In the genomic region with DNA sequence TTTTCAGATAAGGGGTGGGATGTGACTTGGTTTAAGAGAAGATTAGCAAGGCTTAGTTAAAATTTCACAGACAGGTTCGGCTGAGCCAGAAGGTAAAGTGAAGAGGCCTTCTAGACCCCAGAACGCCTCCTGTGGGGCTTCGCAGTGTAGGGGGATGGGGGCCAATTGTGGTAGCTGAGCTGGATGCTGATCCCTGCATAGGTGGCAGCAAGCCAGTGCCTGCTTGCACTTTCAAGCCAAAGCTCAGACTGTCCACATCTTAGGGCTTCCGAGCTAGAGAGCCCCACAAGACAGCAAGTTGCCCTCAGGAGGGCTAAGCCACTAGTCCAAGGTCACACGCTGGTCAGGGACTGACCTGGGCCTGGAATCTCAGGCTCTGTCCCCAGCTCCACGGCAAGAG, we compare ENCODE assay signal across 30 mouse cellular contexts. TPM values are rescaled to one million over a fixed set of nuclear protein-coding genes. Genes with fewer than 3 reads are reported as not detected.
DNase-seq lines count a peak whose midpoint lies in the region; ATAC-seq lines count a peak whose summit lies in the region.
"Had no signal": no experiment of that assay in that cellular context is flagged by ENCODE, and none has a peak within 500 bp of the region (broad histone marks: within the 10 kb centered on the region; RNA-seq: fewer than 3 reads in every experiment).

No protein-coding gene starts in this region.

- no peak overlapping the region for H3K27ac ChIP-seq in heart, embryonic 16.5 days (ENCODE audit: low read length)
- H3K27ac ChIP-seq in kidney, embryonic 14.5 days (ENCODE audit: low read depth, low read length): no peak overlapping the region
- H3K27ac ChIP-seq in midbrain, embryonic 13.5 days: no peak overlapping the region
- H3K27ac ChIP-seq in midbrain, embryonic 15.5 days: no peak overlapping the region
- H3K27ac ChIP-seq: embryonic facial prominence, embryonic 13.5 days; forebrain, embryonic 10.5 days; forebrain, embryonic 15.5 days; heart, adult 2 months; hindbrain, embryonic 10.5 days; kidney, embryonic 15.5 days; limb, embryonic 10.5 days; limb, embryonic 15.5 days; liver, embryonic 13.5 days; neural tube, embryonic 13.5 days; stomach, postnatal 0 days had no signal

- H3K27me3 ChIP-seq in heart, embryonic 16.5 days (ENCODE audit: control insufficient read depth, insufficient read depth, low read length): peaks cover 15% of the 10 kb centered on the region
- no peaks in the 10 kb centered on the region for H3K27me3 ChIP-seq in kidney, embryonic 14.5 days (ENCODE audit: control insufficient read depth, insufficient read depth, low read length)
- peaks cover 12% of the 10 kb centered on the region for H3K27me3 ChIP-seq in midbrain, embryonic 13.5 days
- peaks cover 9% of the 10 kb centered on the region for H3K27me3 ChIP-seq in midbrain, embryonic 15.5 days (replicated peaks)
- H3K27me3 ChIP-seq: kidney, embryonic 15.5 days had no signal

- H3K9me3 ChIP-seq in heart, embryonic 16.5 days (replicated peaks; ENCODE audit: control insufficient read depth, low read length): no peaks in the 10 kb centered on the region
- no peaks in the 10 kb centered on the region for H3K9me3 ChIP-seq in kidney, embryonic 14.5 days (ENCODE audit: control insufficient read depth, low read length)
- H3K9me3 ChIP-seq in midbrain, embryonic 13.5 days: no peaks in the 10 kb centered on the region
- no peaks in the 10 kb centered on the region for H3K9me3 ChIP-seq in midbrain, embryonic 15.5 days
- H3K9me3 ChIP-seq: embryonic facial prominence, embryonic 13.5 days; forebrain, embryonic 10.5 days; forebrain, embryonic 15.5 days; G1E; hindbrain, embryonic 10.5 days; kidney, embryonic 15.5 days; limb, embryonic 10.5 days; limb, embryonic 15.5 days; liver, embryonic 13.5 days; neural tube, embryonic 13.5 days had no signal

- peak overlapping the region; percentile 53 for H3K9ac ChIP-seq in heart, embryonic 16.5 days (ENCODE audit: low read length)
- H3K9ac ChIP-seq in kidney, embryonic 14.5 days (ENCODE audit: low read depth, low read length): no peak overlapping the region
- no peak overlapping the region for H3K9ac ChIP-seq in midbrain, embryonic 13.5 days (replicated peaks)
- no peak overlapping the region for H3K9ac ChIP-seq in midbrain, embryonic 15.5 days
- H3K9ac ChIP-seq: embryonic facial prominence, embryonic 13.5 days; forebrain, embryonic 15.5 days; kidney, embryonic 15.5 days; limb, embryonic 15.5 days; liver, embryonic 13.5 days; neural tube, embryonic 13.5 days had no signal

- WGBS in heart, embryonic 16.5 days: 51% methylated on average over 6 of the region's 6 CpGs
- 67% methylated on average over 6 of the region's 6 CpGs for WGBS in kidney, embryonic 14.5 days
- WGBS in midbrain, embryonic 13.5 days: 74% methylated on average over 6 of the region's 6 CpGs
- WGBS in midbrain, embryonic 15.5 days: 70% methylated on average over 6 of the region's 6 CpGs

- H3K4me3 ChIP-seq in heart, embryonic 16.5 days (ENCODE audit: low read length): no peak overlapping the region
- H3K4me3 ChIP-seq in kidney, embryonic 14.5 days (ENCODE audit: low read length): no peak overlapping the region
- H3K4me3 ChIP-seq in midbrain, embryonic 13.5 days (replicated peaks): no peak overlapping the region
- H3K4me3 ChIP-seq in midbrain, embryonic 15.5 days: no peak overlapping the region
- H3K4me3 ChIP-seq: embryonic facial prominence, embryonic 13.5 days; forebrain, embryonic 10.5 days; forebrain, embryonic 15.5 days; heart, adult 2 months; hindbrain, embryonic 10.5 days; kidney, embryonic 15.5 days; limb, embryonic 10.5 days; limb, embryonic 15.5 days; liver, embryonic 13.5 days; neural tube, embryonic 13.5 days had no signal

- no peaks in the 10 kb centered on the region for H3K36me3 ChIP-seq in heart, embryonic 16.5 days (ENCODE audit: control insufficient read depth, insufficient read depth)
- H3K36me3 ChIP-seq in kidney, embryonic 14.5 days (ENCODE audit: control insufficient read depth, insufficient read depth, low read length): peaks cover 12% of the 10 kb centered on the region
- H3K36me3 ChIP-seq in midbrain, embryonic 13.5 days: no peaks in the 10 kb centered on the region
- H3K36me3 ChIP-seq in midbrain, embryonic 15.5 days (replicated peaks): no peaks in the 10 kb centered on the region
- H3K36me3 ChIP-seq: embryonic facial prominence, embryonic 13.5 days; forebrain, embryonic 10.5 days; forebrain, embryonic 15.5 days; G1E; hindbrain, embryonic 10.5 days; limb, embryonic 10.5 days; limb, embryonic 15.5 days; liver, embryonic 13.5 days; neural tube, embryonic 13.5 days had no signal

- peaks cover 6% of the 10 kb centered on the region; the same call in 1 of the 2 replicates for H3K4me1 ChIP-seq in heart, embryonic 16.5 days (ENCODE audit: control insufficient read depth, insufficient read depth, low read length)
- H3K4me1 ChIP-seq in kidney, embryonic 14.5 days (ENCODE audit: control insufficient read depth, insufficient read depth, low read length): no peaks in the 10 kb centered on the region
- no peaks in the 10 kb centered on the region for H3K4me1 ChIP-seq in midbrain, embryonic 13.5 days (replicated peaks)
- H3K4me1 ChIP-seq in midbrain, embryonic 15.5 days: no peaks in the 10 kb centered on the region
- H3K4me1 ChIP-seq: forebrain, embryonic 10.5 days; forebrain, embryonic 15.5 days; hindbrain, embryonic 10.5 days; limb, embryonic 15.5 days; liver, embryonic 13.5 days; neural tube, embryonic 13.5 days had no signal

- peak overlapping the region; percentile 40 for H3K4me2 ChIP-seq in heart, embryonic 16.5 days (ENCODE audit: low read depth, low read length)
- H3K4me2 ChIP-seq in kidney, embryonic 14.5 days (replicated peaks; ENCODE audit: low read depth, low read length): no peak overlapping the region
- H3K4me2 ChIP-seq in midbrain, embryonic 13.5 days (replicated peaks): no peak overlapping the region
- H3K4me2 ChIP-seq in midbrain, embryonic 15.5 days: no peak overlapping the region
- H3K4me2 ChIP-seq: embryonic facial prominence, embryonic 13.5 days; forebrain, embryonic 15.5 days; kidney, embryonic 15.5 days; limb, embryonic 15.5 days; liver, embryonic 13.5 days; neural tube, embryonic 13.5 days had no signal

- DNase-seq in cerebellum, postnatal 14 days: peak; percentile 51 to 59
- no peak for DNase-seq in cerebellum, adult 18-20 months
- no peak for DNase-seq in heart, adult 9 months (ENCODE audit: low spot score in 2 of 2)
- no peak for DNase-seq in kidney, postnatal 4 days
- DNase-seq: adrenal gland, adult 8-10 months; cerebellum, adult 9-10 months; gastrocnemius, postnatal 25 days; heart, adult 2 months; kidney, postnatal 36 days; liver, embryonic 13.5 days; lung, adult 18-20 months; right cerebral cortex, postnatal 4 days; thymus, adult 18-20 months; thymus, postnatal 25 days had no signal

- ATAC-seq in heart, embryonic 16.5 days (replicated peaks; ENCODE audit: extremely low read depth, insufficient read depth, low FRiP score): no peak
- ATAC-seq in kidney, embryonic 14.5 days (ENCODE audit: low FRiP score, low TSS enrichment): peak; percentile 43; the same call in 1 of the 2 replicates
- 0 out of 2 replicates have a peak, but pooled peaks have one; percentile 30 for ATAC-seq in midbrain, embryonic 13.5 days
- no peak for ATAC-seq in midbrain, embryonic 15.5 days (replicated peaks)
- ATAC-seq: forebrain, embryonic 15.5 days; intestine, postnatal 0 days; lung, postnatal 0 days had no signal

RNA-seq across cellular contexts. Expression of a gene that starts 13.2 kb away (rescaled TPM):
- polyA plus RNA-seq in heart, embryonic 16.5 days (2015; fragmentation: Nextera tagmentation; extraction: Ambion mirVana): 0.12 and 0.14 TPM in 2 replicates
- 10.0 and 13.0 TPM in 2 replicates for polyA plus RNA-seq in kidney, embryonic 14.5 days (2014; fragmentation: Nextera tagmentation; extraction: Ambion mirVana)
- 0.07 and 0.12 TPM in 2 replicates for polyA plus RNA-seq in midbrain, embryonic 13.5 days (2015; fragmentation: Nextera tagmentation; extraction: Ambion mirVana)
- polyA plus RNA-seq in midbrain, embryonic 15.5 days (2015; fragmentation: Nextera tagmentation; extraction: Ambion mirVana): 0.08 TPM in 2 replicates
- polyA plus RNA-seq: G1E; liver, embryonic 13.5 days had no signal

Comparison
In these comparisons a context has a peak if more than half of its experiments do, and no peak if none do; other contexts are left out.
1. DNase-seq: peak in cerebellum, postnatal 14 days (2 of 2); none in cerebellum, adult 18-20 months (0 of 2), heart, adult 9 months (0 of 2) and kidney, postnatal 4 days (0 of 2).
2. ATAC-seq: peak in kidney, embryonic 14.5 days (single experiment) and midbrain, embryonic 13.5 days (single experiment); none in heart, embryonic 16.5 days (single experiment) and midbrain, embryonic 15.5 days (single experiment).